Mouse (Mus musculus): ENCODE data around the gene Eln.

DNA sequence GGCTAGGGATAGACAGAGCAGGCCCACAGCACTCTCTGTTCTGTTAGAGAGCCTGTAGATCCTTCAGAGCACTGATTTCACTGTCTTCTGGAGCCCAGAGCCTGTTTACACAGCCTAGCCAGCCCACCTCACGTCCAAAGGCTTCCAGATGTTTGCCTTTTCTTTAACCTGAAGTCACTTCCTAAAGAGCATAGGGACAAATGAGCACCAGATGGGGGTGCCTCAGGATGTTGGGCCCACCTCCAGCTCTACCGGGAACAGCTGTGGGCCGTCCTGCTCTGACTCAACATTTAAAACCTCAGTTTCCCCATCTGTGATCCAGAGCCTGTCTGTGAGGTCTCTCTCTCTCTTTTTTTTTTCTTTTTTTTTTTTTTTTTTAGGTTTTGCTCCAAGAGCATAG is 18.6 kb downstream of the Eln start:
- TF ChIP-seq POLR2A (IDR thresholded peaks at IDR 0.05; ENCODE audit: control insufficient read depth, extremely low read depth, insufficient read depth, low read length, poor library complexity) (no peak), CTCF (IDR thresholded peaks at IDR 0.05; ENCODE audit: borderline replicate concordance, control insufficient read depth, extremely low read depth, insufficient read depth, low read length, poor library complexity) (no peak)
